Mouse (Mus musculus): ENCODE measurements around the gene Nt5c3b.

DNA sequence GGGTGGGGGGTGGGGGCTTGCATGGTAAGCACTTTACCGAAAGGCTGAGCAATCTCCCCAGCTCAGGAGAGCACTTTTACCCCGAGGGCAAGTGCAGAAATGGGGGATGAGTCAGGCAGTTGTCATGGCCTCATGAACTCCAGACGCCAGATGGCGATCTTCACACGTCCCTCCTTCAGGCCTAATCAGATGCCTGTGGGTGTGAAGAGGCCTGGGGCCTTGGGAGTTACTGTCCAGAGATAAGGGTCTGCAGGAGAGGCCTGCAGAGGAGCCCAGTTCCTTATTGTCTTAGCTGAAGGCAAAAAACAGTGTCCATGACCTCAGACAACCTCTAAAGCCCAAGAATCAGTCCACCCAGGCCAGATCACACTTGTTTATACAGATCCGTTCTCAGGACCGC, 15.8 kb downstream of the Nt5c3b start:
- TF ChIP-seq CTCF (conservative IDR thresholded peaks at IDR 0.05; ENCODE audit: insufficient read depth, insufficient read length, low read depth, low read length), result peak; percentile 86
- TF ChIP-seq POLR2A (IDR thresholded peaks at IDR 0.05; ENCODE audit: low read depth, low read length), result no peak

All from kidney, adult 2 months (tissue).